Mouse (Mus musculus): Measurements from ENCODE around the gene Sfxn5. TPM values are rescaled to one million over a fixed set of nuclear protein-coding genes. Genes with fewer than 3 reads are reported as not detected.
A peak's percentile ranks its signal among the peaks of the same experiment; 100 is the strongest.

The Sfxn5 gene
- polyA plus RNA-seq, 1 experiment from 2014 or later: 3.3 TPM

- Histone ChIP-seq H3K27me3 (ENCODE audit: insufficient read depth, low read length) (0 out of 2 replicates have a peak, but pooled peaks cover 3% of the 10 kb centered on the region), H3K36me3 (replicated peaks; ENCODE audit: insufficient read depth, low read length) (no peaks in the 10 kb centered on the region), H3K9ac (replicated peaks) (no peak overlapping the region), H3K4me2 (ENCODE audit: low read depth, low read length) (no peak overlapping the region), H3K9me3 (ENCODE audit: low read length) (no peaks in the 10 kb centered on the region), H3K4me3 (ENCODE audit: low read depth, low read length) (no peak overlapping the region), H3K27ac (ENCODE audit: low read depth) (no peak overlapping the region), H3K4me1 (ENCODE audit: insufficient read depth) (peaks cover 28% of the 10 kb centered on the region)
- no peak for ATAC-seq
- WGBS (ENCODE audit: insufficient replicate concordance): 50% methylated on average over 5 of the region's 5 CpGs
- DNase-seq: no peak
- TF ChIP-seq CTCF (IDR thresholded peaks at IDR 0.05; ENCODE audit: low read depth): no peak
- TF ChIP-seq EP300 (IDR thresholded peaks at IDR 0.05; ENCODE audit: low read depth): no peak
Observed at GRCm38 (mm10) chr6:85377876-85378275, 44.7 kb upstream of the Sfxn5 start.

- Histone ChIP-seq H3K9me3 (ENCODE audit: low read length) (no peaks in the 10 kb centered on the region), H3K4me1 (ENCODE audit: insufficient read depth) (peaks cover 28% of the 10 kb centered on the region), H3K36me3 (replicated peaks; ENCODE audit: insufficient read depth, low read length) (no peaks in the 10 kb centered on the region), H3K4me3 (ENCODE audit: low read depth, low read length) (no peak overlapping the region), H3K4me2 (ENCODE audit: low read depth, low read length) (no peak overlapping the region), H3K27me3 (ENCODE audit: insufficient read depth, low read length) (0 out of 2 replicates have a peak, but pooled peaks cover 3% of the 10 kb centered on the region), H3K9ac (replicated peaks) (no peak overlapping the region), H3K27ac (ENCODE audit: low read depth) (no peak overlapping the region)
- ATAC-seq: no peak
- no peak for DNase-seq
- WGBS (ENCODE audit: insufficient replicate concordance): 57% methylated on average over 4 of the region's 4 CpGs
- no peak for TF ChIP-seq CTCF (IDR thresholded peaks at IDR 0.05; ENCODE audit: low read depth)
- TF ChIP-seq EP300 (IDR thresholded peaks at IDR 0.05; ENCODE audit: low read depth): 0 out of 2 replicates have a peak, but pooled peaks have one; percentile 21
Observed at GRCm38 (mm10) chr6:85377066-85377734, 44.0 kb upstream of the Sfxn5 start.

- H3K9me3 ChIP-seq (ENCODE audit: low read length): no peaks in the 10 kb centered on the region
- 0% methylated on average over 19 of the region's 19 CpGs for WGBS (ENCODE audit: insufficient replicate concordance)
- H3K4me1 ChIP-seq (ENCODE audit: insufficient read depth): peaks cover 20% of the 10 kb centered on the region
- no peak overlapping the region for H3K27ac ChIP-seq (ENCODE audit: low read depth)
- no peak for TF ChIP-seq EP300 (IDR thresholded peaks at IDR 0.05; ENCODE audit: low read depth)
- no peak for TF ChIP-seq CTCF (IDR thresholded peaks at IDR 0.05; ENCODE audit: low read depth)
- H3K4me2 ChIP-seq (ENCODE audit: low read depth, low read length): peak overlapping the region; percentile 99
- H3K36me3 ChIP-seq (replicated peaks; ENCODE audit: insufficient read depth, low read length): no peaks in the 10 kb centered on the region
- peak; percentile 98 for DNase-seq
- H3K27me3 ChIP-seq (ENCODE audit: insufficient read depth, low read length): 0 out of 2 replicates have a peak, but pooled peaks cover 3% of the 10 kb centered on the region
- H3K9ac ChIP-seq (replicated peaks): no peak overlapping the region
- H3K4me3 ChIP-seq (ENCODE audit: low read depth, low read length): peak overlapping the region; percentile 72
- ATAC-seq: peak; percentile 97
Observed at GRCm38 (mm10) chr6:85374734-85375114, 41.5 kb upstream of the Sfxn5 start.

GRCm38 (mm10) chr6:85373951-85374733 is 40.9 kb upstream of the Sfxn5 start, which contains the start of gene Rab11fip5:
Rab11fip5 (minus strand) TSS chr6:85374634.
- Histone ChIP-seq H3K9me3 (ENCODE audit: low read length) (no peaks in the 10 kb centered on the region), H3K4me2 (ENCODE audit: low read depth, low read length) (peak within 1 kb of the TSS; percentile 99), H3K36me3 (replicated peaks; ENCODE audit: insufficient read depth, low read length) (no peaks in the 10 kb centered on the region), H3K27me3 (ENCODE audit: insufficient read depth, low read length) (0 out of 2 replicates have a peak, but pooled peaks cover 3% of the 10 kb centered on the region), H3K4me3 (ENCODE audit: low read depth, low read length) (peak within 1 kb of the TSS; percentile 72), H3K27ac (ENCODE audit: low read depth) (no peak within 1 kb of the TSS), H3K4me1 (ENCODE audit: insufficient read depth) (peaks cover 20% of the 10 kb centered on the region), H3K9ac (replicated peaks) (peak within 1 kb of the TSS; percentile 74)
- ATAC-seq (peak; percentile 12), DNase-seq (no peak)
- no peak for TF ChIP-seq EP300 (IDR thresholded peaks at IDR 0.05; ENCODE audit: low read depth)
- TF ChIP-seq CTCF (IDR thresholded peaks at IDR 0.05; ENCODE audit: low read depth): no peak
- whole genome bisulfite sequencing (ENCODE audit: insufficient replicate concordance): 3% methylated on average over 57 of the region's 80 CpGs

GRCm38 (mm10) chr6:85373066-85373860 is 40.0 kb upstream of the Sfxn5 start:
- no peak for DNase-seq

More at GRCm38 (mm10) chr6:85373066-85373860, 40.0 kb upstream of the Sfxn5 start:
- no peaks in the 10 kb centered on the region for H3K9me3 ChIP-seq (ENCODE audit: low read length)
- TF ChIP-seq CTCF (IDR thresholded peaks at IDR 0.05; ENCODE audit: low read depth): no peak
- TF ChIP-seq EP300 (IDR thresholded peaks at IDR 0.05; ENCODE audit: low read depth): no peak
- H3K9ac ChIP-seq (replicated peaks): 0 out of 2 replicates have a peak overlapping the region, but pooled peaks have one; percentile 74
- H3K4me1 ChIP-seq (ENCODE audit: insufficient read depth): peaks cover 20% of the 10 kb centered on the region
- H3K4me3 ChIP-seq (ENCODE audit: low read depth, low read length): peak overlapping the region; percentile 72; the same call in 1 of the 2 replicates
- no peak for ATAC-seq
- no peaks in the 10 kb centered on the region for H3K36me3 ChIP-seq (replicated peaks; ENCODE audit: insufficient read depth, low read length)
- H3K27me3 ChIP-seq (ENCODE audit: insufficient read depth, low read length): 0 out of 2 replicates have a peak, but pooled peaks cover 3% of the 10 kb centered on the region
- H3K4me2 ChIP-seq (ENCODE audit: low read depth, low read length): peak overlapping the region; percentile 99
- H3K27ac ChIP-seq (ENCODE audit: low read depth): no peak overlapping the region
- 80% methylated on average over 10 of the region's 10 CpGs for WGBS (ENCODE audit: insufficient replicate concordance)
